Mouse (Mus musculus): Measurements from ENCODE around the gene Kdsr.

Gene Kdsr

DNA sequence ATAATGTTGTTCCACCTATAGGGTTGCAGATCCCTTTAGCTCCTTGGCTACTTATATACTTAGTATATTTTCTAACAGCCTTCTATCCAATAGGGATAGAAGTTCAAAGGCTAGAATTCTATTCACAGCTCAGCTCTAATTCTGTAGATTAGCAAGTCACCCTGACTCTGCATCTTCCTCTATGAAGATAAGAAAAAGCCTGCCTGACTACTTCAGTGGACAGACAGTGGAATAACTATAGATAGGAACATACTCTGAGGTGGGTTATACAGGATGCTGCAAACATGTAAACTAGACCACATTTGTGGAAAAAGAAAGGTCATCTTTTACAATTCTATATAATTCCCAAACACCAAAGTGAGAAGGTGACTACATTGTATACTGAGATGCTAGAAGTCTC, 66.9 kb downstream of the Kdsr start:
- DNase-seq: no peak

- DNase-seq: no peak
Observed at GRCm38 (mm10) chr1:106690887-106691286, 68.6 kb downstream of the Kdsr start.

GRCm38 (mm10) chr1:106688161-106688516, 71.4 kb downstream of the Kdsr start:
- DNase-seq: peak; percentile 52 to 71

DNA sequence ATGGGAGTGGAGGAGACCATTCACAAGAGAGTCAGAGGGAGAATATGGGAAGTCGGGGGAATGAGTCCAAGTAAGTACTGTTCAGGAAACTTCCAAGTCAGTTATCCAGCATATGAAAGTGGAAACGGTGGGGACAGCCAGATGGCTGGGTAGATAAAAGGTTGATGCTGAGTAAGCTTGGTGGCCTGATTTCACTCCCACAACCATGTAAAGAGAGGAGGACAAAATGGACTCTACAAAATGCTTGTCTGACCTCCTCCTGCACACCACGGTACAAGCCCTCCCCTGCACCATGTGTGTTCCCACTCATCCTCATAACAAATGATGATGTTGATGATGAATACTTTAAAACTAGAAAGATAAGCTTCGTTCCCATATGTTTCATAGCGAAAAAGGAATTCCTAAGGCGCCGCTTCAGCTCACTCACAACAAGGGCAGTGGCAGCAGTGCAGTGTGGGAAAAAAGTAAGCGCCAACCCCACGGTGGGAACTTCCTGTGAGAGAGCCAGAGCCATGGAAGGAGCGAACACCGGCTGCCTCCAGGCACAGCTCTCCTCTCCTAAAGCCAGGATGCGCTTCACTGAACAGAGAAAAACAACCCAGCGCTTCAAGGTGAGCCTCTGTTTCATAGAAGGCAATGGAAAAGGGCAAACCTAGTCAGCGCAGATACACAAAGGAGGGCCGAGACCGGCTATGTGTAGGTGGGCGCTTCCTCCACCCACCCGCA, 71.9 kb downstream of the Kdsr start:
- peak; percentile 47 to 59 for DNase-seq

DNA sequence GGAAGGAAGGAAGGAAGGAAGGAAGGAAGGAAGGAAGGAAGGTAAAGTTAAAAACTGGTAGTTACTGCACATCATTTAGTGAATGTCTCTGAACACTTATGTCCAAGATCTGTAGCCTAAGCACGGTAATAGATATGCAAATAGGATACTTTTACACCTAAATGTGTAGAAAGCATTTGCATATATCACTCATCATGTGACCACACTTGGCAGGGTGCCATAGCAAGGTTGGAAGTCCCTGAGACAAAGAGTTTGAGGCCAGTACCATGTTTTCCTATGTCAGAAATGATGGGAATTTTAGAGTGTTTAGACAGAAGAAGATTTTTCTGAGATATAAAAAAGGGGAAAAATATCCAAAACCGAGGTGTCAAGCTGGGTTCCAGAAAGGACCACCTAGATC, 73.8 kb downstream of the Kdsr start:
- DNase-seq: no peak

- DNase-seq: no peak
Observed at GRCm38 (mm10) chr1:106684546-106684945, 75.0 kb downstream of the Kdsr start.

- DNase-seq: no peak
Observed at GRCm38 (mm10) chr1:106682829-106683228, 76.7 kb downstream of the Kdsr start.

GRCm38 (mm10) chr1:106679800-106680515, 79.6 kb downstream of the Kdsr start:
- no peak for DNase-seq

DNA sequence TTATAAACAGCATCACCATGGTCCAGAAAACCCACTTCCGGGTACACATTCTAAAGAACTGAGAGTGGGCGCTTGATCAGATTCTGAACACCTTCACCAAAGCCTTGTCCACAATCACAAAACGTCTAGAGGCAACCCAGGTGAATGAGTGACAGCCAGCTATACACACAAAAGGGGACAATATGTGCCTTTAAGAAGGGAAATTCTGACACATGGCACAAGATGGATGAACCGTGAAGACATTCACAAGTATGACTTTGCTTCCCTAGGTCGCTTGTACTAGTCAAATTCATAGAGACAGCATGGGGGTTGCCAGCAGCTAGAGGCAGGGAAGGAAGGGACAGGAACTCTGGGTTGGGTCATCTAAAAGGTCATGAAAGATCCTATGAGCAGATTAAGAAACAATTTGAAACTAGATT, 81.5 kb downstream of the Kdsr start:
- DNase-seq: no peak
